Mouse (Mus musculus) fat pad, adult 2 months (tissue): ENCODE data around the gene 4933425L06Rik.

Source experiments
- DNase-seq: peaks from one replicate; pipeline ENCODE4 v3.0.0-alpha.2; 2011; ENCODE audit warnings: low read depth, low spot score; ENCODE audit errors: extremely low read depth

The 4933425L06Rik gene

DNA sequence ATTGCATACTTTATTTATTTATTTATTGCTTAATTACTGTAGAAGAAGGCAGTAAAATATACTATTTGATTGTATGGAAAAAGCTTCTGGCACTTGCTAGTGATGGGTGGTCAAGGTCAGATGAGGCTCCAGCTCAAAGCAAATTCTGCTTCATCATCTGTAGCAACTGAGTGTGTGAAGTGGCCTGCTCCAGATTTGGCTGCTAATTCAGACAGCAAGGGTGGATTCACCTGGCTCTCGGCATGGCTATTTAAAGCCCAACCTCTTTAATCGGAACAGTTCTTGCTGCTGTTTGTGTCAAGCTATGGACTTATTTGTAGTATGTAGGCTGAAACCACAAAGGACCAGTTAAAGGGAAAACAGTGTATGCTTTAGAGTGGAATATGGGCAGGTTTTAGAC lies 50.9 kb downstream of the 4933425L06Rik start:
- DNase-seq = no peak

DNA sequence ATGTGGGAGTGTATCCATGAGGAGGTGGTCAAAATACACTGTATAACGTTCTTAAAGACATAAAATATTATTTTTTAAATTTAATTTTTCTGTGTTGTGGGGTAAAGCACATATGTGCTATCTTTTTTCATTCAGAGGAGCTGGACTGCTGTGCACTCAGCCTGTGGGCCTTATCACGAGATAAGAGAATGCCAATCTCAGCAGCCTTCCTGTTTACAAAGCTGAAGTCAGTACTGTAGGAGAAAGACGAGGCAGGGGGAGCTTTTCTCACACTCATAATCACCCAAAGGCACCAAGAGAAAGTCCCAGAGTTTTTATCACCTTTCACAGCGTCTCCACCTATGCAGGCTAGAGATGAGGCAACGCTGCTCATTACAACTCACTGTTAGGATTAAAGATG lies 52.5 kb downstream of the 4933425L06Rik start:
- no peak for DNase-seq

DNA sequence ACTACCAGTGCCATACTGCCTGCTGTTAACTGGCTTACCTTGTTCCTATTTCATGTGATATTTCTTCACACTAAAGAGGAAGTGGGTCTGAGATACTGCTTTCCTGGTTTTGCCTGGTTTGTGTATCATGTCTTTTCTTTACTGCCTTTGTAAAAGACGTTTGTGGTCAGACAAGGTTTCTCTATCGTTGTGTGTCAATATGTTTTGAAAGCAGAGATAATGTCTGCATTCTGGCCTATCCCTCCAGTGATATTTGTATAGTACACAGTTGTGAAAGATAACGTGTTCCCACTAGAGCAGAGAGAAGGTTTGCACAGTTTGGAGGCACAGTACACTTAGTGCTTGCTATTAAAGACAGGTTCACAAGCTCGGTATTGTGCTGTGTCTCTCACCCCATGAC lies 58.0 kb downstream of the 4933425L06Rik start:
- DNase-seq = no peak

DNA sequence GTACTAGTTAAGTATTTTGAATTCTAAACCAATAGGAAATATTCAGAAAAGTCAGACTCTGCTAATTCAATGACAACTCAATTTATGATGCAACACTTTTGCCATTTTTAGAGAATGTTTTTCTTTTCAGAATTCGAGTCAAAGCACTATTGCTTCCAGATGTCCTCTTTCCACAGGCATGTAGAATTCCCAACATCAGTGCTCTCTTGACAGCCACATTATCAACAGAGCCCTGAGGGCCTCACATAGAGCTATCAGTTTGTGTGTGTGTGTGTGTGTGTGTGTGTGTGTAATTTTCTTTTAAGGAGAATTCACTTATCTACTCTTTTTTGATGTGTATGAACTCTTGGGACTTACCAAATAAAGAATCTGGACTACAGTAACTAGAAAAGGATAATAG lies 64.9 kb downstream of the 4933425L06Rik start:
- DNase-seq = no peak

DNA sequence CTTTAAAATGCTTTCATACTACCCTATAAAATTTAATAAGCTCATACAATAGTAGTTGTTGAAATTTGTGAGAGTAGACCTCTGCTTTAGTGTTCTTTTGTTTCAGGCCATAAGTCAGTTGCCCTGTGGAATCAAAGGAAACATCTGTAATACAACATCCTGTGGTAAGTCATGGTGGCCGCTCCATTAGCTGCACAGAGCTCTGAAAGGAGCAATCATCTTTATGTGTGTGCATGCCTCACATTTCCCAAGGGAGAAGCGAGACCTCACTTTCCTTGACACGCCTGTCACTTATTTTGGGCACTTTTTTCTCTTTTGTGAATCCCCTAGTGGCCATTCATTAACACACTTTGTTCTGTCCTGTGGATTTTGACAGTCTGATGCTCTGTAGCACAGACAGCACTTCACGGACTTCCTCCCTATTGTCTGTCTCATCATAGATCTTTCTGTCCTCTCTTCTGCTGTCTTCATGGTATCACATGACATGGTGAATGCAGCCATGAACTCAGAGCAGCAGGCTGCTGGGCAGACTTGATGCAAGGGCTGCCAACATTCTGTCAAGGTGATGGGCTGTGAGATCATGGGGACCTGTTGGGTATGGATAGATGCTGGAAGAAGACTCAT lies 66.0 kb downstream of the 4933425L06Rik start:
- no peak for DNase-seq

DNA sequence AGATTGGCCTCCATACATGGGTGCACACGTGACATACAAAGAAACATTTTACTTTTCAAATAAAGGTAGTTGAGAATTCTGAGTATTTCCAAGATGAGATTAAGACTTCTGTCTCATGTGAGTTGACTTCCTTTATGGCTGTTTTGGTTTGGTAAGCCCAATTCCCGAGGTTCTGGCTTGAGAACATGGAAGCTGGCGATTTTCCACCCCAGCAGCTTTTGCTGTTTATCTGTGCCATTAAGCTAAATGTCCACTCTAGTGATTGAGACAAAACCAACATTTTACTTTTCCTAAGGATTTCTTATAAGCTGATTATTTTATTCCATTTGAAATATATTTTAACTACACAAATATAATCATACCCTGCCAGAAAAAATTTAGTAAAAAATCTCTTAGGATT lies 68.1 kb downstream of the 4933425L06Rik start:
- DNase-seq = no peak

DNA sequence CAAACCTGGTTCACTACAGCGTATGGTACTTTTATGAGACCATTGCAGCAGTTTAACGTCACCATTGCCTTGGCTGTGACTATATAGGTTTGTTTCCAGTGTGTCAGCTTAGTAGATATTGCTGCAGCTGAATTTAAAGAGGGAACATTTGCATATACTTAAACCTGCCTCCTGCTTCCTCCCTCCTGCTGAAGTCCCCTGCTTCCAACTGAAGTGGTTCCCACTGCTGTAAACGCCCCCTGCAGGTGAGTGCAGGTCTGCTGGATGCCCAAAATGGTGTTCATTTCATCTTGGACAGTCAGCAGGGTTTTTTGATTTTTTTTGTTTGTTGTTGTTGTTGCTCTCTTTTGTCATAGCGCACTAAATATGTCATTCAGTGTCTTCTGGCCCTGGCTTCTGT lies 72.0 kb downstream of the 4933425L06Rik start:
- no peak for DNase-seq

DNA sequence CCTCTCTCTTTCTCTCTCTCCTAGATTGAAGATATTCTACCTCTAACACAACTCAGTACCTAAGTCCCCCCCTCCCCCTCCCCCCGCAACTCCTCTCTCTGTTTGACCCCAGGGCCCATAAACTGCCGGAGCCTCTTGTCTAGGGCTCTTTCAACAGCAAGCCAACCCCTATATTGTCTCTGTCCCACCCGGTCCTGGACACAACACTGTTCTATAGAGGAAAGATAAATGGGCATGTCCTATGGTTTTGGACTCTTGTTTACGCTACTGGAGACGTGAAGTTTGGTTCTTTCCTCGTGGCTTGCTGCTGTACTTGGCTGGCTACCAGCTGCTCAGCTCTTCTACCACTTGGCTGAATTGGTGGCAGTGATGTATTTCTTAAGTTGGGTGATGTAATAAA lies 83.5 kb downstream of the 4933425L06Rik start:
- DNase-seq = no peak
